Mouse (Mus musculus) megakaryocyte, embryonic 14.5 days (primary cell): ENCODE results near the gene Gkap1. TPM values are rescaled to one million over a fixed set of nuclear protein-coding genes. Genes with fewer than 3 reads are reported as not detected.

ENCODE experiments used
- H3K27me3 ChIP-seq: replicated peaks from 2 replicates; pipeline ENCODE3; 2012; ENCODE audit warnings: inconsistent platforms
- H3K36me3 ChIP-seq: replicated peaks from 2 replicates; pipeline ENCODE3; 2012; ENCODE audit warnings: low read length, inconsistent platforms, mixed read lengths
- H3K4me1 ChIP-seq: 2 replicates; pipeline ENCODE4 v1.6.1; 2012; ENCODE audit warnings: inconsistent platforms
- H3K4me3 ChIP-seq: replicated peaks from 2 replicates; pipeline ENCODE3; 2012; ENCODE audit warnings: moderate library complexity, mild to moderate bottlenecking, inconsistent platforms
- H3K9me3 ChIP-seq: 2 replicates; pipeline ENCODE4 v1.6.1; 2012; ENCODE audit warnings: inconsistent platforms
- FLI1 ChIP-seq: IDR thresholded peaks from 2 replicates; pipeline ENCODE4 v1.6.1; 2012; ENCODE audit warnings: low read length, inconsistent platforms, mixed read lengths
- GATA1 ChIP-seq: IDR thresholded peaks from 3 replicates; pipeline ENCODE4 v1.6.1; 2012; ENCODE audit warnings: mixed read lengths, low read length, inconsistent platforms, borderline replicate concordance
- polyA plus RNA-seq: library from polyadenylated mRNA; stranded (reverse); fragments of >175 nt; gene quantifications from 2 replicates; pipeline ENCODE4 v1.2.3, GENCODE M21; 2012; ENCODE audit warnings: low replicate concordance; ENCODE audit not compliant: insufficient read depth

The Gkap1 gene
- polyA plus RNA-seq, 1 experiment, result 0.86 TPM

DNA sequence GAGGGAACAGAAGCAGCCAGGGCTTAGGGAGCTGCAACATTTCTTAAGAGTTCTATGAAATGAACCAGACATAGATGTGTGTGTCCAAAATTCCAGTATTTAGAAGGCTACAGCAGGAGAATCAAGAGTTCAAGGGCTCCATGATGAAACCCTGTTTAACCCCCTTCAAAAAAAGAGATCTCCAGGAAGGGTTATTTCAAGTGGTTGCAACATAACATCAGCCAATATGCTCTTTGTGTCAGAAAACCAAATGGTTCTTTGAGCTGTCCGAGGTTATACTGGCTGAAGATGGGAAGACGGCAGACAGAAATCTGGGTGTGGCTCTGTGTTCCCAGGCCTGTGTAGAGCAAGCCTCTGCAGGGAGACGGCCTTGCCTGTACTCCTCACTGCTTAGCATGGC lies 20.1 kb upstream of the Gkap1 start:
- Histone ChIP-seq H3K4me1 (no peaks in the 10 kb centered on the region; the same call in 1 of the 2 replicates), H3K36me3 (no peaks in the 10 kb centered on the region), H3K9me3 (peaks cover 6% of the 10 kb centered on the region), H3K4me3 (no peak overlapping the region), H3K27me3 (peaks cover 14% of the 10 kb centered on the region)
- TF ChIP-seq GATA1 (no peak), FLI1 (no peak)

- Histone ChIP-seq H3K4me3 (no peak overlapping the region), H3K4me1 (peaks cover under 1% of the 10 kb centered on the region; the same call in 1 of the 2 replicates), H3K27me3 (peaks cover 10% of the 10 kb centered on the region), H3K9me3 (peaks cover 6% of the 10 kb centered on the region), H3K36me3 (no peaks in the 10 kb centered on the region)
- TF ChIP-seq GATA1 (no peak), FLI1 (no peak)
Measured at GRCm38 (mm10) chr13:58292811-58293210, 17.3 kb upstream of the Gkap1 start.

DNA sequence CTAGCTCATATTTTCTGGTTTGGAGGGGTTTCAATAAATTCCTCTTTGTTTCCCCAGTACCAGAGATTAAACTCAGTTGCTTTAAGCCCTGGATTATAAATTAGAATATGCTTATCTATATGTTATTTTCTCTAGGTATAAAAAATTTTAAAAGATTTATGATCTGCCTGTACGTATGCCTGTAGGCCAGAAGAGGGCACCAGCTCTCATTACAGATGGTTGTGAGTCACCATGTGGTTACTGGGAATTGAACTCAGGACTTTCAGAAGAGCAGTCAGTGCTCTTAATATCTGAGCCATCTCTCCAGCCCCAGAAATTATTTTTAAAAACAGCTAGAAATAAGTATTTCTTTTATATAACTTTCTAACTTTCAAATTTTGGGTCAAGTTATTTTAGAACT lies 13.8 kb upstream of the Gkap1 start:
- peaks cover 16% of the 10 kb centered on the region for H3K27me3 ChIP-seq
- TF ChIP-seq FLI1 (no peak), GATA1 (no peak)
- no peaks in the 10 kb centered on the region for H3K36me3 ChIP-seq
- no peaks in the 10 kb centered on the region for H3K9me3 ChIP-seq
- H3K4me1 ChIP-seq, result peaks cover 3% of the 10 kb centered on the region; the same call in 1 of the 2 replicates
- no peak overlapping the region for H3K4me3 ChIP-seq

- TF ChIP-seq GATA1 (no peak), FLI1 (no peak)
Measured at GRCm38 (mm10) chr13:58287822-58288221, 12.3 kb upstream of the Gkap1 start.

GRCm38 (mm10) chr13:58283466-58283865 lies 8.0 kb upstream of the Gkap1 start:
- TF ChIP-seq GATA1 (no peak), FLI1 (no peak)
- Histone ChIP-seq H3K27me3 (peaks cover 43% of the 10 kb centered on the region), H3K4me1 (0 out of 2 replicates have a peak, but pooled peaks cover 3% of the 10 kb centered on the region), H3K36me3 (no peaks in the 10 kb centered on the region), H3K9me3 (peaks cover 3% of the 10 kb centered on the region; the same call in 1 of the 2 replicates), H3K4me3 (no peak overlapping the region)

More at GRCm38 (mm10) chr13:58287822-58288221, 12.3 kb upstream of the Gkap1 start:
- Histone ChIP-seq H3K9me3 (no peaks in the 10 kb centered on the region), H3K4me1 (peaks cover 3% of the 10 kb centered on the region; the same call in 1 of the 2 replicates), H3K4me3 (no peak overlapping the region), H3K27me3 (peaks cover 18% of the 10 kb centered on the region), H3K36me3 (no peaks in the 10 kb centered on the region)

DNA sequence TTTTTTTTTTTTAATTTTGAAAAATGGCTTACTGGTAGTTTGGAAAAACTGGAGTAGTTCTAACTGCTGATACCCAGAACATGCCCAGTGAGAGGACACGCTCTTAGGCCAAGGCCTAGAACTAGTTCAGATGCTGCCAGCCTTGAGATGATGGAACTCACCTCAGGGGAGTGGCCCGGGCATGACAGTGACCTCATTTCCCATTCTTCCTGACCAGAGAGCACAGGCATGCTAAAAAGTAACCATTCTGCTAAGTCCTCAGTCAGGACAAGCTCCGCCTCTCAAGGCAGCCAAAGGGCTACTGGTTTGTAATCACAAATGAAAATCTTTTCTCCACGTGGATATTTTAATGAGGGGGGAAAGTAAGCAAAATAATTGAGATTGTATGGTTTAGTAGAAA lies 6.4 kb upstream of the Gkap1 start:
- H3K27me3 ChIP-seq, result peaks cover 56% of the 10 kb centered on the region

DNA sequence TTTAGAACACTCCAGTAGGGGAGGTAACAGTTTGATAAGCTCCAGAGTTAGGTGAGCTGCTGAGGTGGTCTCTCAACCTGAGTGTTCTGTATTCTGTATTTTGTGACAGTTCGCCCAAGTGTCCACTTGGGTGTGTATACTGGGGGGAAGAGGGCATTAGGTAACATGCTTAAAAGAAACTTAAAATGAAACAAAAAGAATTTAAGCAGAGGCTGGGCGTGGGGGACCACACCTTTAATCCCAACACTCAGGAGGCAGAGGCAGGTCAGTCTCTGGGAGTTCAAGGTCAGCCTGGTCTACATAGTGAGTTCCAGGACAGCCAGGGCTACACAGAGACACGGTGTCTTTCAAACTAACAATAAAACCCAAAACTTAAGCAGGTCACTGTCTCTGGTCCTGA lies 5.0 kb upstream of the Gkap1 start:
- H3K9me3 ChIP-seq, result peaks cover 7% of the 10 kb centered on the region; the same call in 1 of the 2 replicates
- peaks cover 64% of the 10 kb centered on the region for H3K27me3 ChIP-seq
- TF ChIP-seq FLI1 (no peak), GATA1 (no peak)
- H3K36me3 ChIP-seq, result no peaks in the 10 kb centered on the region
- H3K4me3 ChIP-seq, result no peak overlapping the region
- H3K4me1 ChIP-seq, result no peaks in the 10 kb centered on the region

More for the DNA sequence above, 6.4 kb upstream of the Gkap1 start:
- TF ChIP-seq GATA1, result no peak
- TF ChIP-seq FLI1, result no peak
- H3K36me3 ChIP-seq, result no peaks in the 10 kb centered on the region
- peaks cover 3% of the 10 kb centered on the region; the same call in 1 of the 2 replicates for H3K9me3 ChIP-seq
- H3K4me1 ChIP-seq, result no peaks in the 10 kb centered on the region
- H3K4me3 ChIP-seq, result no peak overlapping the region

- Histone ChIP-seq H3K36me3 (no peaks in the 10 kb centered on the region), H3K27me3 (peaks cover 93% of the 10 kb centered on the region), H3K4me3 (no peak overlapping the region), H3K9me3 (peaks cover 7% of the 10 kb centered on the region; the same call in 1 of the 2 replicates), H3K4me1 (peaks cover 16% of the 10 kb centered on the region)
- TF ChIP-seq FLI1 (no peak), GATA1 (no peak)
Measured at GRCm38 (mm10) chr13:58276256-58276655, 757 bp upstream of the Gkap1 start.

DNA sequence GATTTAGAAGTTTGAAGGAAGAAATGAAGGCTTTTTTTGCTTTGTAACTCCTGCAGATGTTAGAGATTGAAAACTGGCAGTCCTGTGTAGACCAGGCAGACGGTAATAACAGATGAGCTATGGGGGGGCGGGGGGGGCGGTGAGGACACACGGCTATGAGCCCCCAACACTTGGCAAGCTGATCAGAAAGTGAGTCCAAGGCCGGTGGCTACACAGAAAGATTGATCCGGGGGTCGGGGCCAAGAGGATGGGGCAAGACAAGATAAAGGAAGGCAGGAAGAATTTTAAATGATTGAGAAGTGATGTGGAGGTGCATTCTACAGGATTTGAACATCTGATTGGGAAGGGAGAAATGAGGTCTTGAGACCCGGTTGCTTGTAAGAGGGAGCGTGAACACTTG lies 423 bp downstream of the Gkap1 start:
- Histone ChIP-seq H3K4me1 (peaks cover 16% of the 10 kb centered on the region), H3K36me3 (no peaks in the 10 kb centered on the region), H3K9me3 (peaks cover 7% of the 10 kb centered on the region; the same call in 1 of the 2 replicates), H3K27me3 (peaks cover 91% of the 10 kb centered on the region), H3K4me3 (no peak overlapping the region)
- TF ChIP-seq FLI1, result no peak
- TF ChIP-seq GATA1, result no peak

- Histone ChIP-seq H3K27me3 (peaks cover 85% of the 10 kb centered on the region), H3K36me3 (no peaks in the 10 kb centered on the region), H3K4me1 (peaks cover 16% of the 10 kb centered on the region), H3K4me3 (peak overlapping the region; percentile 92), H3K9me3 (peaks cover 7% of the 10 kb centered on the region; the same call in 1 of the 2 replicates)
- TF ChIP-seq FLI1, result no peak
- TF ChIP-seq GATA1, result no peak
Measured at GRCm38 (mm10) chr13:58274259-58274991, 1.1 kb downstream of the Gkap1 start.
